Mouse (Mus musculus) layer of hippocampus, postnatal 25 days (tissue): Measurements from ENCODE around the gene Ikzf1. TPM values are rescaled to one million over a fixed set of nuclear protein-coding genes. Genes with fewer than 3 reads are reported as not detected.

Experiments used
- DNase-seq, 2 experiments: peaks; one replicate each; pipeline ENCODE4 v3.0.0; 2022; ENCODE audit warnings: mixed read lengths in 2 of 2, low spot score in 1 of 2; ENCODE audit errors: extremely low spot score in 1 of 2
- total RNA-seq, 2 experiments: library from RNA; stranded (reverse); gene quantifications; 2 replicates each; pipeline ENCODE4 v1.2.3; 2021

The Ikzf1 gene
- total RNA-seq, 2 experiments from 2014 or later = 2.4 to 3.2 TPM

DNA sequence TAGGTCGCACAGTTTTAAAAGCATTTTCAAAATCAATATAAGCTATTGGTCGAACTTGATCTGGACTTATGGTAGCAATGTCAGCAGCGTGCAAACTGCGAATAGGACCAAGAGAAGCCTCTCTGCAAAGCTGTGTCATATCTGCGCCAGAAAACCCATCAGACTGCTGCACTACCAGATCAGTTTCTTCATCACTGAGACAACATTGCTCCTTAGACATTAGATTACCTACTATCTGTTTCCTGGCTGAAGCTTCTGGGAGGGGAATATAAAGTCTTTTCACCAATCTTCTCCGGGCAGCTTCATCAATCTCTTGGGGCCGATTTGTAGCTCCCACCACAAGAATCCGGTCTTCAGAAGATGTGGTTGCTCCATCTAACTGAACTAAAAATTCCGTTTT lies 116.3 kb downstream of the Ikzf1 start:
- no peak for DNase-seq

DNA sequence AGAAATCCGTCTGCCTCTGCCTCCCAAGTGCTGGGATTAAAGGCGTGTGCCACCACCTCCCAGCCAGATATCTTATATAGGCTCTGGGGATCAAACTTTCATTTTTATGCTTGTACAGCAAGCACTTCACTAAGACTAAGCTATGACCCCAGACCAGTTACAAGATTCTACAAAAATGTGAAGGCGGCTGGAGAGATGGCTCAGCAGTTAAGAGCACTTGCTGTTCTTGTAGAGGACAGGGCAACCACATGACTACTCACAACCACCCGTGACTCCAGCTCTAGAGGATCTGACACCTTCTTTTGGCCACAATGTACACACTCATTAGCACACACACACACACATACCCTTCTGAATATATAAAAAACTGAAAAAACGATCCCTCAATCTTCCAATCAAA lies 119.6 kb downstream of the Ikzf1 start:
- no peak for DNase-seq

- DNase-seq = no peak
Measured at GRCm38 (mm10) chr11:11805951-11806350, 121.1 kb downstream of the Ikzf1 start.

GRCm38 (mm10) chr11:11808035-11808819 lies 123.4 kb downstream of the Ikzf1 start:
- DNase-seq = no peak

- peak; percentile 94 to 95 for DNase-seq
Measured at GRCm38 (mm10) chr11:11808820-11809403, 124.1 kb downstream of the Ikzf1 start, which contains the start of gene Fignl1. Fignl1 (minus strand) TSS chr11:11808962.

GRCm38 (mm10) chr11:11809404-11810175 lies 124.8 kb downstream of the Ikzf1 start:
- no peak for DNase-seq

- DNase-seq = peak; percentile 45 to 77
Measured at GRCm38 (mm10) chr11:11811906-11812480, 127.2 kb downstream of the Ikzf1 start.

GRCm38 (mm10) chr11:11815737-11816136 lies 130.9 kb downstream of the Ikzf1 start:
- no peak for DNase-seq

DNA sequence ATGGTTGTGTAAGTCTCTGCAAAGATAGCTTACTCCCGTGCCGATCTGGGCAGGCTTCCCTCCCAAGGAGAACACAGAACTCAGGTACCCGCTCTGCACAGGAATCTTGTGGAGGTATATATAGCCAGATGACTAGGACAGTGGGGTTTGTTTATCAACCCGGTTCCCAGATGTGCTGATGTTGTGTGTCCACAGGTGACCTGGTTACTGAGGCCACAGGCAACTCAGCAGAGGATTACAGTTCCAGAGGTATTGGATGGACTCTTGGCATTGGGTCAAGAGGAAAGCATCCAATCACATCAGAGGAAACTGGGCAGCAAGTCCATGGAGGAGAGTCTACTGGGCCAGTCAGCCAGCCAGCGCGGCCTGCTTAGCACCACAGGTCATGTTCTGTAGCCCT lies 134.0 kb downstream of the Ikzf1 start:
- DNase-seq = no peak

DNA sequence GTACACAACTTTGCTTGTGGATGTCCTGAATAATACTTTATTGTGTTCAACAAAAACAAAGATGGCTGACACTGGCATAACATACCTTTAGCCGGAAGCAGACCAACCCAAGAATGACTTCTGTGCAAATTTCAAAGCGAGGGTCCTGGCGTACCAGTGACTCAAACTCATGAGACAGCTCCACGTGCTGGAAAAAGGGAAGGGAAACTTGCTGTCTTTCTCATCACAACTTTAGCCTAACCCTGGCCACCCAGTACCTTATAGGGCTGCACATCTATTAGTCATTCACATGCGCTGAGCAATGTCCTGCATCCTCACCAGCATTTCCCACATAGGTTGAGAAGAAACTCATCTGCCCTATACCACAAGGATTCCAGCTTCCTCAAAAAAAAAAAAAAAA lies 134.4 kb downstream of the Ikzf1 start:
- no peak for DNase-seq

DNA sequence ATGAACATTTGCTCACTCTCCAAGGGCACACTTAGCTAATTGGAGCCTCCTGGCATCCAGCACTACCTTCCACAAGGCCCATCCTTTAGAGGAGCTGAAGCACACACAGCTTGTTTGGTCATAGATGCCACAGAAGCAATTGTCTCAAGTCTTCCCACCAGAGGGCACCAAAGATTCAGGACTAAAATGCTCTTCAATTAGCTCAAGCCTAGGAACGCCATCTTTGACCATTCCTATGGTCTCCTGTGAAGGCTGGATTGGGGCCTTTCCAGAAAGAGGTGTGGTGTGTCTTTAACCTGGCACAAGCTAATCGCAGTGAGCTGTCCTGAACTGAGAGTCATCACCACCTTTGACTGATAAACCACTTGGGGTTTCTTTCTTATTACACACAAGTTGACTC lies 135.4 kb downstream of the Ikzf1 start:
- DNase-seq = peak; percentile 41 to 74

- no peak for DNase-seq
Measured at GRCm38 (mm10) chr11:11820737-11821136, 135.9 kb downstream of the Ikzf1 start.

DNA sequence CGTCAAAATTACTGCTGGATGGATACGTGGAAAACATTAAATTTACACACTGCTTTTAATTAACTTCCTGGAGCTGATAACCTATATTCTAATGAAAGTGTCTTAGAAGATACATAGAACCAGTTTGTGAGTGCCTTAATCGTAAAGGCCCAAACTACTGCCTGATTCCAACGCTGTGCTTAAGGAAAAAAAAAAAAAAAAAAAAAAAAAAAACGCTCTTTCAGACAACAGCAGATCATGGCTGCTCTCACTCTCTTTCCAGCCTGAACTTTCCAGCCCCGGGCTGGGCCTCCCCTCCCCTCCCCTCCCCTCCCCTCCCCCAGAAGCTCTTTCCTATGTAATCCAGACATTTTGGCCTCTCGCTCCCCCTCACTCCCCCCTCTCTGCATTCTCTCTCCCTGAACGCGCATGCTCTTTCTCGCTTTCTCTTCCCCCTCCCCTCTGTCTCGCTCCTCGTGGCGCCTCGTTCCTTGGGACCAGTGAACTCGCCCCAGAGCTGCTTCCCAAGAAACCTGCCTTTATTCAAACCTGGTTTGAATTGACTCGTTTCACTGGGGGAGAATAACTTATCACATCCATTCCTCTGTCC lies 136.7 kb downstream of the Ikzf1 start:
- no peak for DNase-seq

Other genes starting within 250 kb of the Ikzf1 start
- gene Spata48, start 222.9 kb upstream of the Ikzf1 start, total RNA-seq = 1 to 10 TPM; 1.2 to 1.4 TPM
- gene Zpbp, start 222.6 kb upstream of the Ikzf1 start, total RNA-seq = 1 to 10 TPM in 1 of 2 experiments, under 1 TPM in 1; 0.75 to 1.0 TPM
- not detected for gene 4930512M02Rik, start 57.2 kb upstream of the Ikzf1 start, total RNA-seq
- gene Fignl1, start 124.0 kb downstream of the Ikzf1 start, total RNA-seq = 1 to 10 TPM; 1.1 to 2.6 TPM
- gene Ddc, start 213.1 kb downstream of the Ikzf1 start, total RNA-seq = 10 to 100 TPM; 11.8 to 12.2 TPM